Mouse (Mus musculus): ENCODE measurements around the gene Slc16a6.

The Slc16a6 gene

GRCm38 (mm10) chr11:109487111-109487510 is 13.7 kb upstream of the Slc16a6 start:
- DNase-seq (ENCODE audit: low read depth) = no peak

- no peak for DNase-seq (ENCODE audit: low read depth)
Observed at GRCm38 (mm10) chr11:109485398-109486045, 12.1 kb upstream of the Slc16a6 start.

DNA sequence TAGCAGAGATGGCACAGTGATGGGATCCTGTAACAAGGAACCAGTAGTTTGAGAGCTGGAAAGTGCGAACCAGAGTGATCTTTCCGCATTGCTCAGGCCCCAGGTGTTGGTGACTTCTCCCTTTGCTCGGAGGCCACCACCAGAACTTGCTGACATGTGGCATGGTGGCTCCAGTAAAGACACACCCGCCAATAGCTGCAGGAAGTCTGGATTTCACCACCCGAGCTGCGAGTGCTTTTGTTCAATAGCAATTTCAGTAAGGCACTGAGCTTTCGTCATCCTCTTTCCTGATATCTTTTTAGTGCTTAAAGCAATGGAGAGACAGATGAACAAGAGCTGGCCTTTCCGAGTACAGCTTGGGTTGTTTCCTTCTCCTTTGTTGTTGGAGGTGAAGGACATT is 7.0 kb upstream of the Slc16a6 start:
- no peak for DNase-seq (ENCODE audit: low read depth)

GRCm38 (mm10) chr11:109479575-109480285 is 6.3 kb upstream of the Slc16a6 start:
- peak; percentile 27 for DNase-seq (ENCODE audit: low read depth)

GRCm38 (mm10) chr11:109477606-109478380 is 4.4 kb upstream of the Slc16a6 start:
- DNase-seq (ENCODE audit: low read depth) = no peak

GRCm38 (mm10) chr11:109476653-109477052 is 3.3 kb upstream of the Slc16a6 start:
- no peak for DNase-seq (ENCODE audit: low read depth)

DNA sequence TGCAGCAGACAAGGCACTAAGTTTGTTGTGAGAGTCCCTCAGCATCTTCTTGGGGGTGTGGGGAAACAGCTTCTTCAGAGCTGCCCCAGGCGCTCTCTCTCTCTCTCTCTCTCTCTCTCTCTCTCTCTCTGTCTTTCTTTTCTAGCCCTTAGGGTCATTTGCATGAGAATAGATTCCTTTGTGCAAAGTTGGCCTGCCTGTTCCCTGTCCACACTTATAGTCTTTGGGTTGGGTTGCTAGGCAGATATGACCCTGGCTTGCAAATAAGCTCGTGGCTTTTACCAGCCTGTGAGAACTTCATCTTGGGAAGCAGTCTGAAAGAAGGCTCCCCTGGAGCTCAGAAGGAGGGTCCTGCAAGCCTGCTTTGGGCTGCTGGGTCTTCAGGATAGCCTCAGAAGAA is 2.8 kb upstream of the Slc16a6 start:
- DNase-seq (ENCODE audit: low read depth) = no peak

- DNase-seq (ENCODE audit: low read depth) = no peak
Observed at GRCm38 (mm10) chr11:109475717-109476116, 2.3 kb upstream of the Slc16a6 start.

- DNase-seq (ENCODE audit: low read depth) = no peak
Observed at GRCm38 (mm10) chr11:109474836-109475235, 1.4 kb upstream of the Slc16a6 start.

DNA sequence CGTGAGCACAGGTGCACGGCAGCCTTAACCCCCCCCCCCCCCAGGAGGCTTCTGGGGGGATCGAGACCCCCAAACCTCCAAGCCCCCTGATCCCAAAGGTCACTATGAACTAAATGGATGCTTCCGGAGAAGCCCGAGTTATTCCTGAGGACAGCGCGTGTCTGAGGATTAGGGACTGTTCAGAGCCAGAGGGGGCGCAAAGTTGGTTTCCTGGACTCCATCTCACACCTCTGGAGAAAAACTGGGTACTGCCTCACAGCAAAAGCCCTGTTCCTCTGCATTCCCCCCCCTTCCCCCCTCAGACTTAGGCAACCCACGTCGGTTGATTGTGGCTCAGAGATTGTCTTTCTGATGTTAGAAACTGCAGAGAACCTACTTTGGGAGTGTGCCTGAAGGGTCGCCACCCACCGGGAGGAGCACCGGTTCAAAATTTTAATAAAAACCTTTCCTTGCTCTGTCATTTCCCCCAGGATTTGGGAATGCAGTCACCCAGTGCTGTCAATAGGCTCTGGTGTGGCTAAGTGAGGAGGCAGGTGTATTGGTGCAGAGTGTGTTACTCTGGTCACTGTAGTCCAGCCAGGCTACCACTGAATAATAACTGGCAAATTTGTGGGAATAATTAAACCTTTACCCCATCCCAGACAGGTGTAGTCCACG is 816 bp upstream of the Slc16a6 start:
- DNase-seq (ENCODE audit: low read depth) = peak; percentile 66

DNA sequence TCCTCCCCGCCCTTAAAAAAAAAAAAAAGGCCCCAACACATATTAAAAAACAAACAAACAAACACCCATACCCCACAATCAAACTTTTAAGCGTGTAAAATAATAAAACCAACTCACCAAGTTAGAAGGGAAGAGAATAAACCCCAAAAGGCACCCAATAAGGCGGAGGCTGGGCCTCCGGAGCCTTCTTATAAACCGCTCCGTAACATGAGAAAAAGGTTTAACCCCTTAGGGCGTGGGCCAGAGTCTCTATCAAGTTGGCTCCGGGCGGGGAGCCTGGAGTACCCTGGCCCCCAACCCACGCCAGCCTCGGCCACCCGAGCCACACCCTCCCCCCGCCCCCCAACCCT is 602 bp downstream of the Slc16a6 start:
- no peak for DNase-seq (ENCODE audit: low read depth)

GRCm38 (mm10) chr11:109472171-109472691 is 1.2 kb downstream of the Slc16a6 start:
- peak; percentile 61 for DNase-seq (ENCODE audit: low read depth)

GRCm38 (mm10) chr11:109470921-109471861 is 2.2 kb downstream of the Slc16a6 start:
- peak; percentile 72 for DNase-seq (ENCODE audit: low read depth)

- DNase-seq (ENCODE audit: low read depth) = peak; percentile 41
Observed at GRCm38 (mm10) chr11:109470170-109470569, 3.2 kb downstream of the Slc16a6 start.

DNA sequence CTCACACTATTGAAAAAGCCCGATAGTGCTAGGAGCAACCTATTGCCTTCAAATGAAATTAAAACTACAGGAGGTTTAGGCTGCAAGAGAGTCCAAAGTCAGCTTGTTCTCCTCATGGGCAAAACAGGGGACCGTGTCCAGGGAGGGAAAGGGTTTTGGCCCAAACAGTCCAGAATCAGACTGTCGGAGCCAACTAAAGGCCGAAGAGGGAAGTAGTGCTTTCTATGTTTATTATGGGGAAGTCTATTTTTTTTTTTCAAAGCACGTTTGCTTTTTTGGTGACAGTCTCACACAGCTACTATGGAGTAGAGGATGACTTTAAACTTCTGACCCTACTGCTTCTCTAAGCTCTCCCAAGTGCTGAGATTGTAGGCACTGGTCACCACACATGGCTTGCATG is 5.3 kb downstream of the Slc16a6 start:
- no peak for DNase-seq (ENCODE audit: low read depth)

DNA sequence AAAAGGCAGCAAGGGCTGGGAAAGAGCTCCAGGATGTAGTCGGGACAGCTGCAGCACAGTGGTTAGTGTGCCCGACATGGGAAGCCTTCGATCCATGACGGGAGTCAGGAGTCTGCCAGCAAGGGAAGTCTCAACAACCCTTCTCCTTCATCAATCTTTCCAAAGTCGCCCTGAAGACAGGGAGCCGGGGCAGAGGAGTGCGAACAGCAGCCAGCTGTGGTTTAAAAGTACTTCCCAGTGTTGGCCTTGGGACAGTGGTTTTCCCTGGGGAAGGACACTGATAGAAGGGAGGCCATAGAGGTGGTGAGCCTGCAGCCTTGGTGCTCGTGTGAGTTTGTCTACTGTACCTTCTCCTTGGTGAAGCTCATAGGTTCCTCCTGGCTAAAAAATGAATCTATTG is 6.4 kb downstream of the Slc16a6 start:
- no peak for DNase-seq (ENCODE audit: low read depth)

- no peak for DNase-seq (ENCODE audit: low read depth)
Observed at GRCm38 (mm10) chr11:109465068-109465467, 8.3 kb downstream of the Slc16a6 start.

DNA sequence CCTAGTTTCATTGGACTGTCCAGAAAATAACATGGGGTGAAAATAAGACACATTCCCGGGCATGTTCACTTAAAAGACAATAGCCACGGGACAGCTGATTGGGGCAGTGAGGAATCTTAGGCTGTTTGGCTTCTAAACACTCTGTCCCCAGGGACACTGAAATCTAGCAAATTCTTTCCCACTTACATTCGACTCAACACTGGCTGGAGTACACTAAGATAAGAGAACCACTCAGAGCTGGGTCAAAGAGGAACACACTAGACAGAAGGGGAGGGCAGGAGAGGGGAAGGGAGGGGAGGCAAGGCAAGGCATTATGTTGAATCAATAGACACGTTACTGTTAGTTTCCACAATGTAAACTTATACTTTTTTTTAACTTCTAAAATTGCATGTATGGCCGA is 12.8 kb downstream of the Slc16a6 start:
- DNase-seq (ENCODE audit: low read depth) = no peak

DNA sequence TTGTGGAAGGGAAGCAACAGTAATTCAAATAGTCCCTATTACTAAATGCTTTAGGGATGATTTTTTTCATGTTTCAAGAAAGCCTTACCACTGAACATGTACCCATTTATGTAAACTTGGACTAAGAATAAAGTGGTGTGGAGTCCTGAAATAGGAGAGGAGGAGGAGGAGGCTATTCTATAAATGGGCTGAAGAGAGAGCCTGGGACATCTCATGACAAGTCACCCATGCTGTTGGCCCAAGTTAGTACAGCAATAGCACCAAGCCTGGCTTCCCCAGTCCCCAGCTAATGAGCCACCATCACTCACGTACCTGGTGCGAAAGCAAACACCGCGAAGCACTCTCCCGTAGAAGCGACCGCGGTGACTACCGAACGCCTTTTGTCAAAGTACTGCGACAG is 15.2 kb downstream of the Slc16a6 start:
- no peak for DNase-seq (ENCODE audit: low read depth)

DNA sequence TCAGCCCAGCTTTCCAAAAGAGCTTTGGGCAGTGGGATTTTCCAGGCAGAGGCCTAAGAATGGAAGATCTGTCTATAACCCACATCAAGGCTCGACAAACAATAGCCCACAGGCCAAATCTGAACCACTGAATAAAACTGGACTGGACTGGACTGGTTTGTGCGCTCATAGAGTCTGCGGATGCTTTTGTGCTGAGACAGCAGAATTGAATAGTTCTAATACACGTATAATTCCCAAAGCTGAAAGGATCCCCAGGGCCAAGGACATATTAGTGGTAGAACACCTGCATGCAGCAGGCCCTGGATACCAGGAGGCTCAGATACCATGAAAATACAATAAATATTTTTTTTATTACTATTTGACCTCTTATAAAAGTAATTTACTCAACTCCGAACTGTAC is 17.1 kb downstream of the Slc16a6 start:
- no peak for DNase-seq (ENCODE audit: low read depth)

GRCm38 (mm10) chr11:109451169-109451568 is 22.2 kb downstream of the Slc16a6 start:
- no peak for DNase-seq (ENCODE audit: low read depth)
